Mouse (Mus musculus) forebrain, embryonic 14.5 days (tissue): ENCODE measurements around the gene St13. TPM values are rescaled to one million over a fixed set of nuclear protein-coding genes. Genes with fewer than 3 reads are reported as not detected.

ENCODE experiments used
- ATAC-seq: fragments of 200-750 bp; cut with Nextera tagmentation; 2 replicates; pipeline ENCODE4 v1.8.0; 2017; ENCODE audit warnings: mild to moderate bottlenecking, moderate library complexity
- DNase-seq: peaks from one replicate; pipeline ENCODE4 v3.0.0-alpha.2; 2015; ENCODE audit warnings: low spot score
- H3K27ac ChIP-seq: fragments of 300-500 bp; sonication (generic); 2 replicates; pipeline ENCODE4 v1.5.1; 2014; ENCODE audit warnings: low read depth, mild to moderate bottlenecking, control low read depth, low read length, moderate library complexity
- H3K27me3 ChIP-seq: fragments of 300-500 bp; sonication (generic); replicated peaks from 2 replicates; pipeline ENCODE4 v1.6.1; 2014; ENCODE audit warnings: low read length, control low read depth, mixed read lengths; ENCODE audit not compliant: control insufficient read depth, insufficient read depth
- H3K36me3 ChIP-seq: fragments of 300-500 bp; sonication (generic); 2 replicates; pipeline ENCODE4 v1.6.1; 2014; ENCODE audit warnings: low read length, control low read depth; ENCODE audit not compliant: control insufficient read depth, insufficient read depth
- H3K4me1 ChIP-seq: fragments of 300-500 bp; sonication (generic); 2 replicates; pipeline ENCODE4 v1.6.1; 2014; ENCODE audit warnings: antibody characterized with exemption, low read length, control low read depth; ENCODE audit not compliant: control insufficient read depth, insufficient read depth
- H3K4me2 ChIP-seq: fragments of 300-500 bp; sonication (generic); 2 replicates; pipeline ENCODE4 v1.6.1; 2014; ENCODE audit warnings: mild to moderate bottlenecking, control low read depth, low read length
- H3K4me3 ChIP-seq: fragments of 300-500 bp; sonication (generic); 2 replicates; pipeline ENCODE4 v1.5.1; 2014; ENCODE audit warnings: low read depth, low read length, control low read depth
- H3K9ac ChIP-seq: fragments of 300-500 bp; sonication (generic); 2 replicates; pipeline ENCODE4 v1.6.1; 2014; ENCODE audit warnings: mild to moderate bottlenecking, low read length, control low read depth, moderate library complexity
- H3K9me3 ChIP-seq: fragments of 300-500 bp; sonication (generic); replicated peaks from 2 replicates; pipeline ENCODE4 v1.6.1; 2016; ENCODE audit warnings: low read length, control low read depth, mixed read lengths; ENCODE audit not compliant: control insufficient read depth
- WGBS: fragments of 180-500 bp; shearing (Covaris S2); extraction: QIAGEN DNeasy Blood & Tissue Kit; methylation state at CpG from one replicate; pipeline ENCODE4 v1.1.7; 2014; 5-methylcytosine and 5-hydroxymethylcytosine counted together
- polyA plus RNA-seq: library from polyadenylated mRNA; unstranded; fragments of >200 nt; fragmentation: Nextera tagmentation; extraction: Ambion mirVana; gene quantifications from 2 replicates; pipeline ENCODE4 v1.2.1, GENCODE M21; 2014

The St13 gene
- polyA plus RNA-seq, 1 experiment from 2014 or later, result 170 TPM

DNA sequence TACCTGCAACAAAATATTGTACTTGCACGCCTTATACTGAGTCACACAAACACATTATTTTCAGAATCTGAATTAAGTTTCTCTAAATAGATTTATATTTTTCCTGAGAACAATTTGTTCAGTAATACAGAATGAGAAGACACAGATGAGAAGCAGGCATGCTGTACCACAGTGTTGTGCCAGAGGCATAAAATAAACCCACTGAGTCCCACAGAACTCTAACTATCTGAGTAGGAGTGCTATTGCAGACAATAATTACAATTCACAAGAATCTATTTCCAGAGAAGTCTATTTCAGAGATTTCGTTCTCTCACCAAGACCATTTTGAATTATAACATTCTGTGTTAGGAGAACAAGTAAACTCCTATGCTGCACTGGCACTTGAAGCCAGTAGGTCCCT, 52.4 kb downstream of the St13 start:
- ATAC-seq (no peak), DNase-seq (no peak)
- 93% methylated on average over 2 of the region's 2 CpGs for WGBS
- Histone ChIP-seq H3K27me3 (no peaks in the 10 kb centered on the region), H3K27ac (no peak overlapping the region), H3K9ac (no peak overlapping the region), H3K4me2 (no peak overlapping the region), H3K4me3 (no peak overlapping the region), H3K36me3 (peaks cover 9% of the 10 kb centered on the region; the same call in 1 of the 2 replicates), H3K4me1 (peaks cover 5% of the 10 kb centered on the region), H3K9me3 (no peaks in the 10 kb centered on the region)

DNA sequence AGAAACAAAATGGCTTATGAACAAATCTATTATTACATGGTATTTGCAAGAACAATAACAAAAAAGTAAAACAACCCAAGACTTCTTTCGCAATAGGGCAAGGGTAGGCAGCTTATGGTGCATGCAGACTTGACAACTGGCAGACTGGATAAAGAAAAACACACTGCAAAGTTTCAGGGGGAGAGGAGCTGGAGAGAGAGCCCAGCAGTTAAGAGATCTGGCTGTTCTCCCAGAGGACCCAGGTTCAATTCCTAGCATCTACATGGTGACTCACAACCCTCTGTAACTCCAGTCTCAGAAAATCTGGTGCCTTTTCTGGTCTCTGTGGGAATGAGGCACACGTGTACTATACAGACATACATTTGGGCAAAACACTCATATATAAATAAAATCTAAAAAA, 58.5 kb downstream of the St13 start:
- Histone ChIP-seq H3K36me3 (peaks cover 39% of the 10 kb centered on the region), H3K27me3 (no peaks in the 10 kb centered on the region), H3K4me1 (no peaks in the 10 kb centered on the region), H3K4me2 (no peak overlapping the region), H3K9ac (no peak overlapping the region), H3K4me3 (no peak overlapping the region), H3K9me3 (no peaks in the 10 kb centered on the region), H3K27ac (no peak overlapping the region)
- no peak for DNase-seq
- no peak for ATAC-seq
- 94% methylated on average over 2 of the region's 2 CpGs for WGBS

DNA sequence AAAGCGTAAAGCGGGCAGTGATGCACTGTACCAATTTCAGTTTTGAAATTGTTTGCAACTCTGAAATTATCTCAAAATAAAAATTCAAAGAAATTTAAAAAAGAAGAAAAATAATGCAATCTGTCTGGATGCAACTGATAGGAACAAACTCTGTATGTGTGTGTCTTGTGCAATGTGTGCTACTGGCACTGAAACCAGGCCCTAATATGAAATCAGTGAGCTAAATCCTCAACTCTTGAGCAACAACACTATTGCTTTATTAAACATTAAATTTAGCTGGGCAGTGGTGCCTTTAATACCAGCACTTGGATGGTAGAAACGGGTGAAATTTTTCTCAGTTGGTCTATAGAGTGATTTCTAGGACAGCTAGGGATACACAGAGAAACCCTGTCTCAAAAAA, 60.7 kb downstream of the St13 start:
- no peaks in the 10 kb centered on the region for H3K4me1 ChIP-seq
- WGBS, result 98% methylated on average over 3 of the region's 3 CpGs
- no peak overlapping the region for H3K27ac ChIP-seq
- H3K9me3 ChIP-seq, result no peaks in the 10 kb centered on the region
- DNase-seq (no peak), ATAC-seq (no peak)
- H3K36me3 ChIP-seq, result peaks cover 52% of the 10 kb centered on the region
- no peak overlapping the region for H3K4me2 ChIP-seq
- H3K4me3 ChIP-seq, result no peak overlapping the region
- H3K27me3 ChIP-seq, result no peaks in the 10 kb centered on the region
- no peak overlapping the region for H3K9ac ChIP-seq

DNA sequence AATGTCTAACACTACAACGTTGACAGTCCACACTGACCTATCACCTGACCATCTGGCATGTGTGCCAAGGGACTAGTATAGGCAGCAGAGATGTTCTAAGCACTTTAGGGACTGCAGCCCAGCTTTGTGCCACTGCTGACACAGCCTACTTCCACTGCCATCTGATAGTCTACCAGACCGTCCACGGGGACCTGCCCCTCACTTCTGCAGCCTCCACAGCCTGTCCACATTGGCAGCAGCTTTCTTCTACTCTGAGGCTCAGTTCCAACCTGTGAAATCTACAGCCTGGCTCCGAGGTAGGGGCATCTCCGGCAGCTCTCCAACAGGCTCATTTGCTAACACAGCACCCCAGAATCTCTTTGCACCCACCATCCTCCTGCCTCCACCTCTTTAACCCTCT, 63.4 kb downstream of the St13 start:
- Histone ChIP-seq H3K4me1 (no peaks in the 10 kb centered on the region), H3K9ac (no peak overlapping the region), H3K9me3 (no peaks in the 10 kb centered on the region), H3K27ac (no peak overlapping the region), H3K4me2 (no peak overlapping the region), H3K36me3 (peaks cover 62% of the 10 kb centered on the region), H3K4me3 (no peak overlapping the region), H3K27me3 (no peaks in the 10 kb centered on the region)
- WGBS, result 87% methylated on average over 5 of the region's 5 CpGs
- ATAC-seq (no peak), DNase-seq (no peak)

DNA sequence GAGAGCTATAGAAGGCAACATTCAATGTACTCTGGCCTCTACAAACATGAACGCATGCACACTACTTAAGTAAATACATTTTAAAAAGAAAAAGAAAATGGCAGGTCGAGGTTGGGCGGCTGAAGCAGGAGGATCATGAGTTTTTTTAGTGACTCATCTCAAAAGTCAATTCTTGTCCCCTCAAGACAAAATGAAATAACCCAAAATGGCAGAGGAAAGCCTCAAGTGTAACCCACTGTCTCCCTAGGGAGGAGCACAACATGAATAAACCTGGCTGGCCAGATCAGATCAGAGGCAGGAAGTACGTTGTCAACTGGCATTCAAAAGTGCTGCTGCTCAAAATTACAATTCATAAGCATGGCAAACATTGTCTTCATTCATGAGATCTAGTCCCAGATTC, 67.4 kb downstream of the St13 start:
- H3K4me3 ChIP-seq, result no peak overlapping the region
- H3K4me2 ChIP-seq, result no peak overlapping the region
- no peaks in the 10 kb centered on the region for H3K27me3 ChIP-seq
- 94% methylated on average over 4 of the region's 4 CpGs for WGBS
- H3K27ac ChIP-seq, result no peak overlapping the region
- H3K36me3 ChIP-seq, result peaks cover 59% of the 10 kb centered on the region
- ATAC-seq (no peak), DNase-seq (no peak)
- no peak overlapping the region for H3K9ac ChIP-seq
- no peaks in the 10 kb centered on the region for H3K4me1 ChIP-seq
- H3K9me3 ChIP-seq, result no peaks in the 10 kb centered on the region

DNA sequence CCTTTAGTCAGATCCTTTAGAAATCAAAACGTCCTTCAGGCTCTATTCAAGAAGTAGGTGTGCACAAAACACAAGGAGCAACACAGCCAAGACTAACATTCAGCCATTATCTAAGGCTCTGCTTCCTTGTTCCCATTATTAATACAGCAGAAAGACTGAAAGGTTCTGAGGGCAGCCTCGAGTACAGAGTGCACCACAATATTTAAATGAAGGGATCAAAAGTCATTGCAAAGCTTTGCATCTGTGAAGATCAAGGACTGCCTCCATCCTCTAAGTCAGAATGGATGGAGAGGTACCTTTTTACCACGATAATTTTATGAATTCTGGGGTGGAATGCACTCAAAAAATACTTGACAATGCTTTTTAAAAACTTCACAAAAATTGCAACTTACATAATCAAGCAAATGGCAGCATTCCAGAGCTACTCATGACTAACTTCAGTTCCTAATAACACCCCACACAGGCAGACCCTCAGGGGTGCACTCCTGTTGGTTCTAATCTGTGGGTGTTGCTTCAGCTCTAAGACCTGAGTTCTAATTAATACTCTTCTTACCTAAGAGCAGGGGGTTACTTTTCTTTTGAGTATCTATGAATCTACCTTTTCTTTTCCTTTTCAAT, 69.0 kb downstream of the St13 start:
- H3K9me3 ChIP-seq, result no peaks in the 10 kb centered on the region
- no peaks in the 10 kb centered on the region for H3K4me1 ChIP-seq
- ATAC-seq (no peak), DNase-seq (no peak)
- no peak overlapping the region for H3K27ac ChIP-seq
- H3K27me3 ChIP-seq, result no peaks in the 10 kb centered on the region
- peaks cover 62% of the 10 kb centered on the region for H3K36me3 ChIP-seq
- H3K4me2 ChIP-seq, result no peak overlapping the region
- H3K4me3 ChIP-seq, result no peak overlapping the region
- no peak overlapping the region for H3K9ac ChIP-seq
- WGBS, result 56% methylated on average over 3 of the region's 3 CpGs

DNA sequence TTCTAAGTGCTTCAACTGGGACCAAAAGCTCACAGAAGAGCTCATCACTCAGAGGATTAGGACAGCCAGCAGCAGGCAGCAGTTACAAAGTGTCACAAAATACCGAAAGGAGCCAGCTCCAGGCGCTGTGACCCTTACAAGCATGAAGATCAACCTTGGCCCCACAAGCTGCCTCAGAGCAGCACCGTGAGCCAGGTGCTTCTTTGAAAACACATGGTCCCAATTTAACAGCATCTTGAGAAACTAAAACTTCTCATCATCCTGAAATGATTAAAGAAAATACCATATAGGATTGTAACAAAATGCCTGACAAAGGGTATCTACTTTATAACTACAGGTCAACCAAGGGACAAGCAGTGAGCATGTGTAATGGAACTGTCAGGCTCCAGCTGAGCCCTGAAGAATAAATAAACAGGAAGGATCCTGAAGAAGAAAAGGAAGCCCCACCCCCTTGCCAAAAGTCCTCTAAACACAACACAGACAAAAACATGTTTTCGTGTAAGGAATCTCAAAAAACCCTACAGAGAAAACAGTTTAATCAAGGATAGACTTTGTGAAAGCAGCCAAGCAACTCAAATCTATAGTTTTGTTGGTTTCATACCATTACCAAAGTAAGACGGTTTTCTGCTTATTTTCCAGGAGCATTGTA, 70.0 kb downstream of the St13 start:
- Histone ChIP-seq H3K27ac (no peak overlapping the region), H3K27me3 (no peaks in the 10 kb centered on the region), H3K9ac (no peak overlapping the region), H3K4me1 (no peaks in the 10 kb centered on the region), H3K36me3 (peaks cover 60% of the 10 kb centered on the region), H3K4me2 (no peak overlapping the region), H3K9me3 (no peaks in the 10 kb centered on the region), H3K4me3 (no peak overlapping the region)
- WGBS, result 74% methylated on average over 5 of the region's 5 CpGs
- ATAC-seq (no peak), DNase-seq (no peak)

DNA sequence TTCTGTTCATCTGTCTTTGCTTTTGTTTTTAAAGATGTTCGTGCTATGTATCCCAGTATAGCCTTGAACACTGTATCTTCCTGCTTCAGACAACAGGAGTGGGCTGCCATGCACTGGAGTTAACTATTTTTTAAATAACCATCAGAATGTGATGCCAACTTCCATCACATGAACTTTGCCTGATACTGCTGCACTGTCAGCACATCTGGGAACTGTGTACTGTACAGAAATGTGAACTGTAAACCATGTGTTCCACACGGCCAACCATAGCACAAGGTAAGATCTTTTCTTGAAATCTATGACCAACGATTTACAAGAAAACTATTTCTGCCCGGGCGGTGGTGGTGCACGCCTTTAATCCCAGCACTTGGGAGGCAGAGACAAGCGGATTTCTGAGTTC, 72.4 kb downstream of the St13 start:
- no peak for DNase-seq
- Histone ChIP-seq H3K9ac (no peak overlapping the region), H3K4me2 (no peak overlapping the region), H3K27ac (no peak overlapping the region), H3K27me3 (no peaks in the 10 kb centered on the region), H3K4me3 (no peak overlapping the region), H3K36me3 (peaks cover 52% of the 10 kb centered on the region), H3K4me1 (no peaks in the 10 kb centered on the region), H3K9me3 (no peaks in the 10 kb centered on the region)
- 97% methylated on average over 7 of the region's 7 CpGs for WGBS
- no peak for ATAC-seq

DNA sequence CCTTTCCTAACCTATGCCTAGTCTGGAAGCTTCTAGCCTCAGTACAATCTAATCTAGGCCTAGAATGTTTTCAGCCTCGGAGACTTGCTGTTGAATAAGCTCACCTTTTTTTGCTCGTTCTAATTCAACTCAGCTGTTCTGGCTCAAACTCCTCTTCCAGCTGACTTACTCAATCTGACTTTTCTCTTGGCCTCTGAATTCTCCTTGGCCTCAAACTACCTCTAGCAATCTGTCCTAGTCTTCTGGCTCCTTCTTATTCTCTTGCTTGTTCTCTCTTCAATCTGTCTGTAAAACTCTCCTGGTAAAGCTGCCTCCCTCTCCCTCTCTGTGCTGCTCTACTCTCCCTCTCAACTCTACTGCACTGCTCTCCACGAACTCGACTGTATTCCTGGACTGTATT, 74.9 kb downstream of the St13 start:
- no peak overlapping the region for H3K27ac ChIP-seq
- ATAC-seq, result no peak
- no peaks in the 10 kb centered on the region for H3K27me3 ChIP-seq
- no peak overlapping the region for H3K4me3 ChIP-seq
- no peak for DNase-seq
- H3K9ac ChIP-seq, result no peak overlapping the region
- H3K4me1 ChIP-seq, result no peaks in the 10 kb centered on the region
- WGBS, result 85% methylated on average over 4 of the region's 4 CpGs
- peaks cover 62% of the 10 kb centered on the region for H3K36me3 ChIP-seq
- no peak overlapping the region for H3K4me2 ChIP-seq
- H3K9me3 ChIP-seq, result no peaks in the 10 kb centered on the region
